9 mouse cellular contexts compared by ENCODE assay signal in the genomic region with DNA sequence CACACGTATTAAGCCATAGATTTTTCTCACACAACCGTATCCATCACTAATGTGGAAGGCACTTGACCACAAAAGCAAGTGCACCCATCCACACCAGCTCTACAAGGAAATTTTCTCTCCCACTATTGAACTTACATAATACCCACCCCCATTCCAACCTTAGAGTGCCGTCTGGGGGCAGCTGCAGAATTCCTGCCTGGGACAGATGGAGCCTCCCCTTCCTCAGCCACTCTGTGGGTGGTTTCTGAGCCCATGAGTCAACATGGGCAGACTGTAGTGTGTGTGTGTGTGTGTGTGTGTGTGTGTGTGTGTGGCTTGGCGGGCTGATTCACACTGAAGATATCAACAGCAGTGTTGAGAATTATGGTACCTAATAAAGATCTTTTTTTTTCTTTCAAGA.
DNase-seq lines count a peak whose midpoint lies in the region; ATAC-seq lines count a peak whose summit lies in the region.
"Had no signal": no experiment of that assay in that cellular context is flagged by ENCODE, and none has a peak within 500 bp of the region (broad histone marks: within the 10 kb centered on the region; RNA-seq: fewer than 3 reads in every experiment).

No protein-coding gene starts in this region.

- peak; percentile 53 for DNase-seq in embryo, embryonic 11 days
- no peak for DNase-seq in embryo, embryonic 10 days (ENCODE audit: low spot score)
- peak; percentile 43 to 52 for DNase-seq in frontal cortex, postnatal 25 days (ENCODE audit: low spot score in 2 of 2)
- DNase-seq in left cerebral cortex, postnatal 25 days (ENCODE audit: low spot score in 2 of 2), result peak; percentile 75 to 94
- peak; percentile 61 for DNase-seq in right cerebral cortex, postnatal 14 days
- no peak for DNase-seq in gastrocnemius, postnatal 25 days
- DNase-seq in adrenal gland, adult 8-10 months, result no peak
- DNase-seq: kidney, adult 18-20 months had no signal

- intact Hi-C loops in left cerebral cortex, postnatal 25 days (cut with DNase I), result no loop called here

- no peak for ATAC-seq in inflammation-experienced regulatory T-cells, adult 6 months

Comparison
In these comparisons a context has a peak if more than half of its experiments do, and no peak if none do; other contexts are left out.
1. DNase-seq: peak in embryo, embryonic 11 days (single experiment), frontal cortex, postnatal 25 days (2 of 2), left cerebral cortex, postnatal 25 days (2 of 2) and right cerebral cortex, postnatal 14 days (single experiment); none in embryo, embryonic 10 days (single experiment), gastrocnemius, postnatal 25 days (single experiment) and adrenal gland, adult 8-10 months (single experiment).